Mouse (Mus musculus) cerebellum, adult 18-20 months (tissue): ENCODE results near the gene Wdr20rt.
A peak's percentile ranks its signal among the peaks of the same experiment; 100 is the strongest.
"Not testable (repeated sequence)": the region's sequence is repeated elsewhere in the genome, so short reads cannot be mapped to it uniquely, and the experiment has no call there.

Experiments
- DNase-seq, 2 experiments: peaks; one replicate each; pipeline ENCODE4 v3.0.0; 2021

Gene Wdr20rt

GRCm38 (mm10) chr12:65225467-65225945 is at the start of gene Wdr20rt:
Wdr20rt (plus strand) TSS chr12:65225517.
- no peak for DNase-seq

- DNase-seq = no peak
These were observed 38.0 kb upstream of the Wdr20rt start for GRCm38 (mm10) chr12:65187365-65187764.

- DNase-seq = no peak
These were observed 36.1 kb upstream of the Wdr20rt start for GRCm38 (mm10) chr12:65189213-65189612.

GRCm38 (mm10) chr12:65194003-65194530 is 31.2 kb upstream of the Wdr20rt start:
- DNase-seq = no peak

- peak in 1 of 2 experiments; percentile 4 for DNase-seq
These were observed 23.5 kb upstream of the Wdr20rt start for GRCm38 (mm10) chr12:65201812-65202211.

DNA sequence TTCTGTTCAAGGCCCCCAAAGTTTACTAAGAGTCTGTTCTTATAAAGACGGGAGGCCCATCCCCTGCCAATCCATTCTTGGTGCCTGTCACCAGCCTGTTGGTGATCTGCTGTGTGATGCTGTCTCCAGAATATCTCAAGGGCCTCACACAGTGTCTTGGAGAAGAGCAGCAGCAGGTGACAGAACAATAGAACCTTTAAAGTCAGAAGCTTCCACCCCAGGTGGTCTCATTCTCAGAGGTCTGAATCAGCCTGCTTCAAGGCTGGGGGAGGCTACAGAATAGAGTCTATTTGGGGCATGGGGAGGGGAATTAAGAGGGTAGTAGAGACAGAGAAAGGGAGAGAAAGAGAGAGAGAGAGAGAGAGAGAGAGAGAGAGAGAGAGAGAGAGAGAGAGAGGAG is 18.9 kb upstream of the Wdr20rt start:
- no peak for DNase-seq

- DNase-seq = no peak
These were observed 8.9 kb upstream of the Wdr20rt start for GRCm38 (mm10) chr12:65216404-65216840.

DNA sequence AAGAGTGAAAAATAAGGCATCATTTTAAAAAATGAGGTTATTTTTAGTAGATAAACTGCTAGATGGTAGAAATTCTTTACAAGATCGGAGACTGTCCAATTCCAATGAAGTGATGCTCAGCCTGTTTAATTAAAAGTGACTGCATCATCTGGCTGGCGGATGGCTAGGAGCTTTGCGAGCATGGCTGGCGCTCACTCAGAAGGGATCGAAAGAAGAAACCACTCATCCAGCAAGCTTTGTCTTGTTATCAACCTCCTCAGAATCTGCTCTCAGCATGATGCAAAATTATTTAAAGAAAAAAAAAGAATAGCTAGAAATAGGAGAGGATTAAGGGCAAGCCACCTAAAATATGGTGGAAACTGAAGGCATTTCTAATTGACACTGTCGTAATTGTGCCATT is 3.3 kb downstream of the Wdr20rt start:
- DNase-seq = no peak

DNA sequence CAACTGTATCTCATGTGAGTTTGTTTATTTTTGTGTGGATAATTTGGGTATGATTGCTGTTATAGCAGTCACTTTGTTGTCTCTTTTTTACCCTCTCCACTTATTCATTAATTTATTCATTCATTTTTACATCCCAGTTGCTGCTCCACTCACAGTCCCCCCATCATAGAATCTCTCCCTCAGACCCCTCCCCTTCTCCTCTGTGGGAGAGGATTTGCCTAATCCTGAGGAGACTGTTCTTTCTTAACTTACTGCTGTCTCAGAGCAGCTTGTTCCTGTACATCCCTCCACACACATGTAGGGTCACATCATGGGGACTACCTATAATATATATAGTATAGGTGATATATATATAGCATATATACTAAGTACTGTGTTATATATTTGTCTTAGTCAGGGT is 3.7 kb downstream of the Wdr20rt start:
- no peak for DNase-seq

DNA sequence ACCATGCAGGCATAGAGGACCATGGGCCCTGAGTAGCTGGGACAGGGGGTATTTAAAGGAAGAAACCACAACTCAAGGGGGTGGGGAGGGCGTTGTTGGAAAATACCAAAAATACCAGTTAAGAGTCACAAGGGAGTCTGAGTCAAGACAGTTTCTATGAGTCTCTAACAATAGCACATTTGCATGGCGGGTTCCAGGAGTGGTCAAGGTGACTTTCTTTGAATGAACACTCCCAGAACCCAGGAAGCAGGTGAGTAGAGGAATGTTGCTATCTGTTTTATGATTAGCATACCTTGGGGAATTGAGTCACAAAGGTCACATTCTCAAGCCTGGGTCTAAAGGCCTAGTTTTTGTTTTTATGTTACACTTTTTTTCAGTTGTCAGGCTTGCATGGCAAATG is 7.5 kb downstream of the Wdr20rt start:
- not testable (repeated sequence) for DNase-seq

- DNase-seq = no peak
These were observed 24.9 kb downstream of the Wdr20rt start for GRCm38 (mm10) chr12:65250116-65250738.

GRCm38 (mm10) chr12:65256887-65257286 is 31.6 kb downstream of the Wdr20rt start:
- no peak for DNase-seq

DNA sequence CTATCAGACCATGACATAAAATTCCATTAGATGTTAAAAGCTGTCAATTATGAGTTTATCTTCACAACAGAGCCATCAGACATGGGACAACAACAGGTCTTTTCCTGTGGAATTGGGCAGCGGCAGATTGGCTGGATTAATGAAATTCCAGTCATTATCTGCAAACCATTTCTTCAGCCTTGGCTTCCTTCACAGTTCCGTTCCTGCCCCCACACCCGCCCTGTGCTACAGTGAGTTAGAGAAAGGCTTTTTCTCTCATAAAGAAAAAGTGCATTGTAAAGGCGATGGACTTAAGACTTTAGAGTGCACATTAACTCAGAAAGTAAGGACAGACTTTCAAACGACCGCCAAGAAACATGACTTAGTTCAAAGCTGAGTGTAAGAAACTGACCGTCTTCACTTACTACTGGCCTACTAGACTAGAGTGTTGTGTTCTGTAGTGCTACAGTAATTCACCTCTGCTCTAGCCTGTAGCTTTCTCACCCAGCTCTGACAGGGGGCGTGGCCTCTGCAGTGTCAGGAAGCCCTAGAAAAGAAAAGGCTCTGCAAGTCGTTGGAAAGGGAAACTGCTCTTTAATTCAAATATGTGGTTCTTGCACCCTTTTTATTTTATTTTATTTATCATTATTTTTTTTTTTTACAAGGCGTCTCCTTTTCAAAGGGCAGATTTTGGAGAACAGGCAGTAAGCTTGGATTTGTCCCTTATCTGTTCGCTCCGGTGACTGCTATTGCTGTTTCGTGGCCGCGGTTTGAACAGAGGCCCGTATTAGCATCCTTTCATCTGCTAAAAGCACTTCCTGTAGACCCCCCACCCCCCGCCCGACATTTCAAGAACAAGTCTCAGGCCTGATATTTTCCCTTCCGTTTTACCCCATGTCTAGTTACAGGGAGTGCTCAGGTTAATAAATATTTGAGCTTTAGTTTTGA is 33.2 kb downstream of the Wdr20rt start:
- DNase-seq = no peak

GRCm38 (mm10) chr12:65259139-65260111 is 34.1 kb downstream of the Wdr20rt start:
- no peak for DNase-seq

- no peak for DNase-seq
These were observed 43.1 kb downstream of the Wdr20rt start for GRCm38 (mm10) chr12:65268311-65268984.

GRCm38 (mm10) chr12:65269406-65269805 is 44.1 kb downstream of the Wdr20rt start:
- DNase-seq = no peak

DNA sequence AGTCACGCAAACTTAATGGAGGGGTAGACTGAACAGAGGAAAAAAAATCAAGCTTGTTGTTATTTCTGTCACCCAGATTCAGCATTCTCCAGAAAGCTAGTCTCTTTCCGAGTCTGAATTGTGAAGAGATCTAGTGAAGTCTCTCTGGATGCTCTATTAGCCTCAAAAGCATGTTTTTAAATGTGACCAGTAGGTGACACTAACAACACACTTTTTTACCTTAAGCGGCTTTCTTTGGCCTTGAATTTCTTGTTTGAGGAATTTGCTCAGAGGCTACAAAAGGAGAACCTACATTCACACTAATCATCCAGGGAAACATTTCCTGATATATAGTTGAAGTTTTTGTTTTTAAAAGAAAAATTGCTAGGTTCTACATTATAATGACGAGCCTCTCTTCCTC is 48.5 kb downstream of the Wdr20rt start:
- DNase-seq = no peak
